Mouse (Mus musculus): Measurements from ENCODE around the gene Arid5b. TPM values are rescaled to one million over a fixed set of nuclear protein-coding genes. Genes with fewer than 3 reads are reported as not detected.

Gene Arid5b
- polyA plus RNA-seq, 1 experiment: 4.5 TPM

- no peak for TF ChIP-seq POLR2A (IDR thresholded peaks at IDR 0.05; ENCODE audit: low read depth, low read length)
- TF ChIP-seq CTCF (IDR thresholded peaks at IDR 0.05; ENCODE audit: extremely low read depth, insufficient read depth, insufficient read length, insufficient replicate concordance): no peak
- 97% methylated on average over 1 of the region's 1 CpGs for WGBS
- H3K36me3 ChIP-seq (ENCODE audit: control insufficient read depth, insufficient read depth, low read length): no peaks in the 10 kb centered on the region
- no peaks in the 10 kb centered on the region for H3K27me3 ChIP-seq (ENCODE audit: control insufficient read depth, insufficient read depth, low read length)
- H3K4me3 ChIP-seq (ENCODE audit: extremely low read depth, insufficient read depth, insufficient read length): no peak overlapping the region
- no peak overlapping the region for H3K27ac ChIP-seq (ENCODE audit: insufficient read depth, low read length)
- no peak for DNase-seq (ENCODE audit: low read depth in 1 of 2, low spot score in 2 of 2)
- no peaks in the 10 kb centered on the region for H3K4me1 ChIP-seq (ENCODE audit: control insufficient read depth, insufficient read depth, insufficient read length)
These were observed 220.2 kb downstream of the Arid5b start for GRCm38 (mm10) chr10:68058378-68058777.

GRCm38 (mm10) chr10:68057841-68058240 lies 220.7 kb downstream of the Arid5b start:
- no peak for DNase-seq (ENCODE audit: low read depth in 1 of 2, low spot score in 2 of 2)
- 94% methylated on average over 3 of the region's 3 CpGs for WGBS
- TF ChIP-seq CTCF (IDR thresholded peaks at IDR 0.05; ENCODE audit: extremely low read depth, insufficient read depth, insufficient read length, insufficient replicate concordance): no peak
- no peak for TF ChIP-seq POLR2A (IDR thresholded peaks at IDR 0.05; ENCODE audit: low read depth, low read length)
- H3K36me3 ChIP-seq (ENCODE audit: control insufficient read depth, insufficient read depth, low read length): no peaks in the 10 kb centered on the region
- H3K27me3 ChIP-seq (ENCODE audit: control insufficient read depth, insufficient read depth, low read length): no peaks in the 10 kb centered on the region
- H3K4me3 ChIP-seq (ENCODE audit: extremely low read depth, insufficient read depth, insufficient read length): no peak overlapping the region
- no peak overlapping the region for H3K27ac ChIP-seq (ENCODE audit: insufficient read depth, low read length)
- H3K4me1 ChIP-seq (ENCODE audit: control insufficient read depth, insufficient read depth, insufficient read length): no peaks in the 10 kb centered on the region

GRCm38 (mm10) chr10:68054706-68055105 lies 223.8 kb downstream of the Arid5b start:
- no peak for TF ChIP-seq POLR2A (IDR thresholded peaks at IDR 0.05; ENCODE audit: low read depth, low read length)
- TF ChIP-seq CTCF (IDR thresholded peaks at IDR 0.05; ENCODE audit: extremely low read depth, insufficient read depth, insufficient read length, insufficient replicate concordance): no peak
- 74% methylated on average over 6 of the region's 6 CpGs for WGBS
- Histone ChIP-seq H3K27me3 (ENCODE audit: control insufficient read depth, insufficient read depth, low read length) (no peaks in the 10 kb centered on the region), H3K27ac (ENCODE audit: insufficient read depth, low read length) (no peak overlapping the region), H3K4me1 (ENCODE audit: control insufficient read depth, insufficient read depth, insufficient read length) (no peaks in the 10 kb centered on the region), H3K4me3 (ENCODE audit: extremely low read depth, insufficient read depth, insufficient read length) (no peak overlapping the region), H3K36me3 (ENCODE audit: control insufficient read depth, insufficient read depth, low read length) (no peaks in the 10 kb centered on the region)
- DNase-seq (ENCODE audit: low read depth in 1 of 2, low spot score in 2 of 2): no peak

- Histone ChIP-seq H3K36me3 (ENCODE audit: control insufficient read depth, insufficient read depth, low read length) (no peaks in the 10 kb centered on the region), H3K4me3 (ENCODE audit: extremely low read depth, insufficient read depth, insufficient read length) (no peak overlapping the region), H3K27me3 (ENCODE audit: control insufficient read depth, insufficient read depth, low read length) (no peaks in the 10 kb centered on the region), H3K27ac (ENCODE audit: insufficient read depth, low read length) (no peak overlapping the region), H3K4me1 (ENCODE audit: control insufficient read depth, insufficient read depth, insufficient read length) (no peaks in the 10 kb centered on the region)
- TF ChIP-seq POLR2A (IDR thresholded peaks at IDR 0.05; ENCODE audit: low read depth, low read length) (no peak), CTCF (IDR thresholded peaks at IDR 0.05; ENCODE audit: extremely low read depth, insufficient read depth, insufficient read length, insufficient replicate concordance) (no peak)
- no peak for DNase-seq (ENCODE audit: low read depth in 1 of 2, low spot score in 2 of 2)
- WGBS: 63% methylated on average over 5 of the region's 5 CpGs
These were observed 224.4 kb downstream of the Arid5b start for GRCm38 (mm10) chr10:68054131-68054530.

GRCm38 (mm10) chr10:68052307-68052706 lies 226.2 kb downstream of the Arid5b start:
- Histone ChIP-seq H3K27ac (ENCODE audit: insufficient read depth, low read length) (no peak overlapping the region), H3K4me3 (ENCODE audit: extremely low read depth, insufficient read depth, insufficient read length) (no peak overlapping the region), H3K27me3 (ENCODE audit: control insufficient read depth, insufficient read depth, low read length) (no peaks in the 10 kb centered on the region), H3K4me1 (ENCODE audit: control insufficient read depth, insufficient read depth, insufficient read length) (no peaks in the 10 kb centered on the region), H3K36me3 (ENCODE audit: control insufficient read depth, insufficient read depth, low read length) (no peaks in the 10 kb centered on the region)
- no peak for TF ChIP-seq CTCF (IDR thresholded peaks at IDR 0.05; ENCODE audit: extremely low read depth, insufficient read depth, insufficient read length, insufficient replicate concordance)
- no peak for TF ChIP-seq POLR2A (IDR thresholded peaks at IDR 0.05; ENCODE audit: low read depth, low read length)
- no peak for DNase-seq (ENCODE audit: low read depth in 1 of 2, low spot score in 2 of 2)
- WGBS: 96% methylated on average over 8 of the region's 8 CpGs

- 96% methylated on average over 14 of the region's 14 CpGs for WGBS
- TF ChIP-seq POLR2A (IDR thresholded peaks at IDR 0.05; ENCODE audit: low read depth, low read length) (no peak), CTCF (IDR thresholded peaks at IDR 0.05; ENCODE audit: extremely low read depth, insufficient read depth, insufficient read length, insufficient replicate concordance) (no peak)
- H3K27ac ChIP-seq (ENCODE audit: insufficient read depth, low read length): no peak overlapping the region
These were observed 227.1 kb downstream of the Arid5b start for GRCm38 (mm10) chr10:68051316-68051933.

GRCm38 (mm10) chr10:68050882-68051281 lies 227.7 kb downstream of the Arid5b start:
- Histone ChIP-seq H3K36me3 (ENCODE audit: control insufficient read depth, insufficient read depth, low read length) (no peaks in the 10 kb centered on the region), H3K27ac (ENCODE audit: insufficient read depth, low read length) (no peak overlapping the region), H3K4me3 (ENCODE audit: extremely low read depth, insufficient read depth, insufficient read length) (no peak overlapping the region), H3K4me1 (ENCODE audit: control insufficient read depth, insufficient read depth, insufficient read length) (no peaks in the 10 kb centered on the region), H3K27me3 (ENCODE audit: control insufficient read depth, insufficient read depth, low read length) (no peaks in the 10 kb centered on the region)
- 93% methylated on average over 13 of the region's 13 CpGs for WGBS
- TF ChIP-seq POLR2A (IDR thresholded peaks at IDR 0.05; ENCODE audit: low read depth, low read length) (no peak), CTCF (IDR thresholded peaks at IDR 0.05; ENCODE audit: extremely low read depth, insufficient read depth, insufficient read length, insufficient replicate concordance) (no peak)
- DNase-seq (ENCODE audit: low read depth in 1 of 2, low spot score in 2 of 2): no peak

More at GRCm38 (mm10) chr10:68051316-68051933, 227.1 kb downstream of the Arid5b start:
- Histone ChIP-seq H3K36me3 (ENCODE audit: control insufficient read depth, insufficient read depth, low read length) (no peaks in the 10 kb centered on the region), H3K4me3 (ENCODE audit: extremely low read depth, insufficient read depth, insufficient read length) (no peak overlapping the region), H3K4me1 (ENCODE audit: control insufficient read depth, insufficient read depth, insufficient read length) (no peaks in the 10 kb centered on the region), H3K27me3 (ENCODE audit: control insufficient read depth, insufficient read depth, low read length) (no peaks in the 10 kb centered on the region)
- no peak for DNase-seq (ENCODE audit: low read depth in 1 of 2, low spot score in 2 of 2)
